Mouse (Mus musculus) left cerebral cortex, postnatal 14 days (tissue): ENCODE measurements around the gene Resf1. TPM values are rescaled to one million over a fixed set of nuclear protein-coding genes. Genes with fewer than 3 reads are reported as not detected.
"Not testable (repeated sequence)": the region's sequence is repeated elsewhere in the genome, so short reads cannot be mapped to it uniquely, and the experiment has no call there.

Experiments used
- DNase-seq, 2 experiments: peaks; one replicate each; pipeline ENCODE4 v3.0.0; 2021 to 2022; ENCODE audit warnings: low spot score in 2 of 2, mixed read lengths in 1 of 2
- intact Hi-C: fragments of 180-260 bp; cut with DNase I; formaldehyde crosslinking; loops from one replicate; pipeline ENCODE4 v1.15.1; 2025
- long read RNA-seq, 2 experiments: library from polyadenylated mRNA; stranded (forward); transcript quantifications; one replicate each; pipeline ENCODE4 v2.0.0; 2021
- total RNA-seq, 2 experiments: library from RNA; stranded (reverse); gene quantifications; 2 replicates each; pipeline ENCODE4 v1.2.3; 2021

Resf1 gene
- total RNA-seq = 10 to 100 TPM; 13.7 to 15.8 TPM
- long read RNA-seq, experiment 1 = 0 reads
- long read RNA-seq, experiment 2, partial matches to known transcripts = 1 of 1 reads
- long read RNA-seq, experiment 2, other reads (novel, unspliced or antisense) = 0 of 1 reads

- peak; percentile 86 to 90 for DNase-seq
- intact Hi-C loops = no loop called here
These were observed at the start of gene Resf1 for GRCm38 (mm10) chr6:149308956-149309932. Resf1 (plus strand) TSS chr6:149309414.

GRCm38 (mm10) chr6:149260801-149261239, 48.4 kb upstream of the Resf1 start:
- intact Hi-C loops = no loop called here

GRCm38 (mm10) chr6:149267951-149268350, 41.3 kb upstream of the Resf1 start:
- intact Hi-C loops = no loop called here
- no peak for DNase-seq

More at GRCm38 (mm10) chr6:149260801-149261239, 48.4 kb upstream of the Resf1 start:
- DNase-seq = no peak

- DNase-seq = no peak
- intact Hi-C loops = no loop called here
These were observed 30.9 kb upstream of the Resf1 start for GRCm38 (mm10) chr6:149278248-149278731.

- intact Hi-C loops = no loop called here
- no peak for DNase-seq
These were observed 30.3 kb upstream of the Resf1 start for GRCm38 (mm10) chr6:149278866-149279265.

GRCm38 (mm10) chr6:149280511-149280910, 28.7 kb upstream of the Resf1 start:
- intact Hi-C loops = no loop called here
- no peak for DNase-seq

- intact Hi-C loops, DNase-seq: not testable (repeated sequence)
These were observed 21.0 kb upstream of the Resf1 start for GRCm38 (mm10) chr6:149288190-149288589.

GRCm38 (mm10) chr6:149303231-149303630, 6.0 kb upstream of the Resf1 start:
- DNase-seq, intact Hi-C loops: not testable (repeated sequence)

GRCm38 (mm10) chr6:149307092-149307491, 2.1 kb upstream of the Resf1 start:
- DNase-seq = no peak
- intact Hi-C loops = no loop called here

GRCm38 (mm10) chr6:149307801-149308200, 1.4 kb upstream of the Resf1 start:
- intact Hi-C loops = no loop called here

GRCm38 (mm10) chr6:149310226-149310625, 1.0 kb downstream of the Resf1 start:
- intact Hi-C loops = no loop called here
- DNase-seq = no peak

More at GRCm38 (mm10) chr6:149307801-149308200, 1.4 kb upstream of the Resf1 start:
- DNase-seq = no peak

- intact Hi-C loops = no loop called here
- no peak for DNase-seq
These were observed 1.8 kb downstream of the Resf1 start for GRCm38 (mm10) chr6:149311044-149311443.

GRCm38 (mm10) chr6:149311778-149312177, 2.6 kb downstream of the Resf1 start:
- DNase-seq = no peak
- intact Hi-C loops = no loop called here

- intact Hi-C loops = no loop called here
- DNase-seq = no peak
These were observed 3.0 kb downstream of the Resf1 start for GRCm38 (mm10) chr6:149312221-149312620.

GRCm38 (mm10) chr6:149314918-149315317, 5.7 kb downstream of the Resf1 start:
- intact Hi-C loops = no loop called here
- DNase-seq = no peak

GRCm38 (mm10) chr6:149323523-149324241, 14.5 kb downstream of the Resf1 start:
- intact Hi-C loops = no loop called here
- DNase-seq = no peak

GRCm38 (mm10) chr6:149324242-149324633, 15.0 kb downstream of the Resf1 start:
- intact Hi-C loops = no loop called here
- DNase-seq = no peak

- intact Hi-C loops = no loop called here
- no peak for DNase-seq
These were observed 19.9 kb downstream of the Resf1 start for GRCm38 (mm10) chr6:149329071-149329470.

- DNase-seq = no peak
- intact Hi-C loops = no loop called here
These were observed 21.1 kb downstream of the Resf1 start for GRCm38 (mm10) chr6:149330332-149330731.

GRCm38 (mm10) chr6:149333036-149333435, 23.8 kb downstream of the Resf1 start:
- no peak for DNase-seq
- intact Hi-C loops = no loop called here
